Mouse (Mus musculus): Measurements from ENCODE around the gene Tas2r143. TPM values are rescaled to one million over a fixed set of nuclear protein-coding genes. Genes with fewer than 3 reads are reported as not detected.

The Tas2r143 gene
- polyA plus RNA-seq, 1 experiment from 2014 or later: not detected

- no peaks in the 10 kb centered on the region for H3K27me3 ChIP-seq (ENCODE audit: control insufficient read depth, insufficient read depth, low read length)
- no peak overlapping the region for H3K9ac ChIP-seq (ENCODE audit: low read depth, low read length)
- no peak overlapping the region for H3K4me2 ChIP-seq (replicated peaks; ENCODE audit: low read depth, low read length)
- no peak overlapping the region for H3K4me3 ChIP-seq (ENCODE audit: low read depth, low read length)
- no peaks in the 10 kb centered on the region for H3K36me3 ChIP-seq (ENCODE audit: control insufficient read depth, insufficient read depth, low read length)
- H3K4me1 ChIP-seq (replicated peaks; ENCODE audit: control insufficient read depth, insufficient read depth, low read length): no peaks in the 10 kb centered on the region
- WGBS: 79% methylated on average over 2 of the region's 2 CpGs
- H3K9me3 ChIP-seq (ENCODE audit: control insufficient read depth, low read length): no peaks in the 10 kb centered on the region
- DNase-seq (ENCODE audit: low spot score): no peak
- ATAC-seq (ENCODE audit: low FRiP score): no peak
- H3K27ac ChIP-seq (ENCODE audit: low read depth, low read length): no peak overlapping the region
Measured at GRCm38 (mm10) chr6:42435490-42435889, 35.5 kb downstream of the Tas2r143 start.

GRCm38 (mm10) chr6:42441395-42441794, 41.4 kb downstream of the Tas2r143 start:
- no peaks in the 10 kb centered on the region for H3K4me1 ChIP-seq (replicated peaks; ENCODE audit: control insufficient read depth, insufficient read depth, low read length)
- H3K36me3 ChIP-seq (ENCODE audit: control insufficient read depth, insufficient read depth, low read length): no peaks in the 10 kb centered on the region
- H3K4me3 ChIP-seq (ENCODE audit: low read depth, low read length): no peak overlapping the region
- H3K9me3 ChIP-seq (ENCODE audit: control insufficient read depth, low read length): no peaks in the 10 kb centered on the region
- H3K27me3 ChIP-seq (ENCODE audit: control insufficient read depth, insufficient read depth, low read length): no peaks in the 10 kb centered on the region
- no peak overlapping the region for H3K27ac ChIP-seq (ENCODE audit: low read depth, low read length)
- H3K4me2 ChIP-seq (replicated peaks; ENCODE audit: low read depth, low read length): no peak overlapping the region
- WGBS: 69% methylated on average over 2 of the region's 2 CpGs
- no peak for ATAC-seq (ENCODE audit: low FRiP score)
- no peak for DNase-seq (ENCODE audit: low spot score)
- no peak overlapping the region for H3K9ac ChIP-seq (ENCODE audit: low read depth, low read length)

GRCm38 (mm10) chr6:42444491-42444890, 44.5 kb downstream of the Tas2r143 start:
- no peaks in the 10 kb centered on the region for H3K9me3 ChIP-seq (ENCODE audit: control insufficient read depth, low read length)
- no peaks in the 10 kb centered on the region for H3K27me3 ChIP-seq (ENCODE audit: control insufficient read depth, insufficient read depth, low read length)
- no peak overlapping the region for H3K9ac ChIP-seq (ENCODE audit: low read depth, low read length)
- DNase-seq (ENCODE audit: low spot score) (no peak), ATAC-seq (ENCODE audit: low FRiP score) (no peak)
- no peak overlapping the region for H3K4me3 ChIP-seq (ENCODE audit: low read depth, low read length)
- no peaks in the 10 kb centered on the region for H3K36me3 ChIP-seq (ENCODE audit: control insufficient read depth, insufficient read depth, low read length)
- no peaks in the 10 kb centered on the region for H3K4me1 ChIP-seq (replicated peaks; ENCODE audit: control insufficient read depth, insufficient read depth, low read length)
- 80% methylated on average over 2 of the region's 2 CpGs for WGBS
- no peak overlapping the region for H3K27ac ChIP-seq (ENCODE audit: low read depth, low read length)
- H3K4me2 ChIP-seq (replicated peaks; ENCODE audit: low read depth, low read length): no peak overlapping the region

- 71% methylated on average over 2 of the region's 2 CpGs for WGBS
- Histone ChIP-seq H3K4me2 (replicated peaks; ENCODE audit: low read depth, low read length) (no peak overlapping the region), H3K27me3 (ENCODE audit: control insufficient read depth, insufficient read depth, low read length) (no peaks in the 10 kb centered on the region), H3K27ac (ENCODE audit: low read depth, low read length) (no peak overlapping the region), H3K4me3 (ENCODE audit: low read depth, low read length) (no peak overlapping the region), H3K9ac (ENCODE audit: low read depth, low read length) (no peak overlapping the region), H3K36me3 (ENCODE audit: control insufficient read depth, insufficient read depth, low read length) (no peaks in the 10 kb centered on the region), H3K4me1 (replicated peaks; ENCODE audit: control insufficient read depth, insufficient read depth, low read length) (no peaks in the 10 kb centered on the region), H3K9me3 (ENCODE audit: control insufficient read depth, low read length) (no peaks in the 10 kb centered on the region)
- ATAC-seq (ENCODE audit: low FRiP score) (no peak), DNase-seq (ENCODE audit: low spot score) (no peak)
Measured at GRCm38 (mm10) chr6:42447381-42447780, 47.3 kb downstream of the Tas2r143 start.

Other genes starting within 250 kb of the Tas2r143 start
- gene Tas2r144, start 184.9 kb upstream of the Tas2r143 start, polyA plus RNA-seq (2014; fragmentation: Nextera tagmentation; extraction: Ambion mirVana): not detected in 2 replicates
- 15.7 and 20.2 TPM in 2 replicates for gene Gstk1, start 154.3 kb upstream of the Tas2r143 start, polyA plus RNA-seq (2014; fragmentation: Nextera tagmentation; extraction: Ambion mirVana)
- 0.63 and 0.86 TPM in 2 replicates for gene Tmem139, start 138.3 kb upstream of the Tas2r143 start, polyA plus RNA-seq (2014; fragmentation: Nextera tagmentation; extraction: Ambion mirVana)
- 59.7 and 67.8 TPM in 2 replicates for gene Casp2, start 135.3 kb upstream of the Tas2r143 start, polyA plus RNA-seq (2014; fragmentation: Nextera tagmentation; extraction: Ambion mirVana)
- 1.4 and 1.5 TPM in 2 replicates for gene Clcn1, start 113.6 kb upstream of the Tas2r143 start, polyA plus RNA-seq (2014; fragmentation: Nextera tagmentation; extraction: Ambion mirVana)
- 2.6 and 3.1 TPM in 2 replicates for gene Fam131b, start 75.6 kb upstream of the Tas2r143 start, polyA plus RNA-seq (2014; fragmentation: Nextera tagmentation; extraction: Ambion mirVana)
- gene Zyx, start 50.6 kb upstream of the Tas2r143 start, polyA plus RNA-seq (2014; fragmentation: Nextera tagmentation; extraction: Ambion mirVana): 57.5 and 60.1 TPM in 2 replicates
- 0.43 and 1.3 TPM in 2 replicates for gene Epha1, start 27.0 kb upstream of the Tas2r143 start, polyA plus RNA-seq (2014; fragmentation: Nextera tagmentation; extraction: Ambion mirVana)
- 0.15 TPM in 1 of 2 replicates, not detected in the other for gene Tas2r135, start 5.2 kb downstream of the Tas2r143 start, polyA plus RNA-seq (2014; fragmentation: Nextera tagmentation; extraction: Ambion mirVana)
- gene Tas2r126, start 34.3 kb downstream of the Tas2r143 start, polyA plus RNA-seq (2014; fragmentation: Nextera tagmentation; extraction: Ambion mirVana): not detected in 2 replicates
- not detected in 2 replicates for gene Olfr458, start 65.0 kb downstream of the Tas2r143 start, polyA plus RNA-seq (2014; fragmentation: Nextera tagmentation; extraction: Ambion mirVana)
- gene Olfr457, start 76.1 kb downstream of the Tas2r143 start, polyA plus RNA-seq (2014; fragmentation: Nextera tagmentation; extraction: Ambion mirVana): not detected in 2 replicates
- gene Olfr456, start 87.0 kb downstream of the Tas2r143 start, polyA plus RNA-seq (2014; fragmentation: Nextera tagmentation; extraction: Ambion mirVana): not detected in 2 replicates
- gene Olfr455, start 147.3 kb downstream of the Tas2r143 start, polyA plus RNA-seq (2014; fragmentation: Nextera tagmentation; extraction: Ambion mirVana): not detected in 2 replicates
- not detected in 2 replicates for gene Tcaf3, start 197.5 kb downstream of the Tas2r143 start, polyA plus RNA-seq (2014; fragmentation: Nextera tagmentation; extraction: Ambion mirVana)
- 2.1 and 2.6 TPM in 2 replicates for gene Tcaf2, start 245.0 kb downstream of the Tas2r143 start, polyA plus RNA-seq (2014; fragmentation: Nextera tagmentation; extraction: Ambion mirVana)